Mouse (Mus musculus): ENCODE data around the gene Phactr4. TPM values are rescaled to one million over a fixed set of nuclear protein-coding genes. Genes with fewer than 3 reads are reported as not detected.

Gene Phactr4
- total and polyA plus RNA-seq, 3 experiments: 7.2 to 79.5 (median 28.7) TPM

DNA sequence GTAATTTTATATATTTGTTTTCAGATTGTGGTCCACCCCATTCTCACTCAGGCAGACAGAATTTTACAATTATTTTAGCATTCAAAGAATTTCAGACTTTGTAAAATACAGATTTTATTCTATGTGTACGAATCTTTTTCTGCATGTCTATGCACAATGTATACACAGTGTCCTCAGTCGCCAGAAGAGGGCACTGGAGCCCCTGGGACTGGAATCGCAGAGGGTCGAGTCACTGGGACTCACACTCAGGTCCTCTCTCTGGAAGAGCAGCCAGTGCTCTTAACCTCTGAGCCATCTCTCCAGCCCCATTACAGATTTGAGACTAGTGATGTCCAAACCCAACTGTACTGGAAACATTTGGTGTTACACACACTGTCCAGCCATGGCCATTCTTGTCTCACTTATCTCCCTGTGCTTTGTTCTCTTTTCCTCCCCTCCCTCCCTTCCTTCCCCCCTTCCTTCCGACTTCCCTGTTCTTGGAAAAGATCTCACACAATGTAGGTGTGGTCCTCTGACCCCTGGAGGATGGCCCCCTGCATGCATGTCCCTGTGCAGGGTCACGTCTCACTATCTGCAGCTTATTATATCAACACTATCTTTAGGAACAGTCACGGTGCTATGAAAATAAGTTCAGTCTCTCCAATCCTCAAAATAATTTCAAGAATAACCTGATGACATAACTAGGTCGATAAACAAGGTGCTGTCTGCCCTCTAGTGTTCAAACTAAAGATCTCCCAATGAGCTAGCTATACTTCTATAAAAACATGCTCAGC lies 10.8 kb downstream of the Phactr4 start:
- Histone ChIP-seq H3K9ac (ENCODE audit: control insufficient read depth, low read depth, low read length, poor library complexity, severe bottlenecking) (no peak overlapping the region), H3K36me3 (ENCODE audit: control insufficient read depth in 1 of 2, insufficient read depth in 2 of 2, low read length in 2 of 2) (peaks cover 0 to 13% of the 10 kb centered on the region in 2 experiments; a peak in 3 of 4 replicates), H3K27ac (ENCODE audit: control insufficient read depth, low read depth, low read length) (no peak overlapping the region), H3K27me3 (ENCODE audit: control insufficient read depth in 1 of 2, insufficient read depth in 2 of 2, low read length in 2 of 2) (no peaks in the 10 kb centered on the region), H3K4me3 (ENCODE audit: control insufficient read depth in 1 of 2, insufficient read depth in 1 of 2, low read depth in 2 of 2, low read length in 2 of 2) (no peak overlapping the region), H3K4me1 (ENCODE audit: control insufficient read depth in 1 of 2, insufficient read depth in 2 of 2, low read length in 2 of 2) (peaks cover 3 to 7% of the 10 kb centered on the region in 2 experiments), H3K9me3 (replicated peaks; ENCODE audit: insufficient read depth, low read length) (no peaks in the 10 kb centered on the region), H3K79me2 (ENCODE audit: control insufficient read depth, insufficient read depth, low read length, poor library complexity) (0 out of 2 replicates have a peak, but pooled peaks cover 3% of the 10 kb centered on the region)
- peak; percentile 80 for TF ChIP-seq ZC3H11A (IDR thresholded peaks at IDR 0.05; ENCODE audit: low read depth, low read length)
- TF ChIP-seq HCFC1 (IDR thresholded peaks at IDR 0.05; ENCODE audit: low read depth, low read length): no peak
- no peak for TF ChIP-seq MEF2A (IDR thresholded peaks at IDR 0.05; ENCODE audit: extremely low read depth, insufficient replicate concordance, low read depth, low read length, poor library complexity, severe bottlenecking)
- no peak for TF ChIP-seq E2F4 (IDR thresholded peaks at IDR 0.05; ENCODE audit: borderline replicate concordance, low read depth, low read length)
- TF ChIP-seq SIN3A (IDR thresholded peaks at IDR 0.05; ENCODE audit: low read length): peak; percentile 71
- TF ChIP-seq CTCF (IDR thresholded peaks at IDR 0.05 in 2 of 3, conservative IDR thresholded peaks at IDR 0.05 in 1 of 3; ENCODE audit: control insufficient read depth in 1 of 3, insufficient read depth in 1 of 3, low read depth in 2 of 3, low read length in 3 of 3, poor library complexity in 1 of 3, severe bottlenecking in 1 of 3): peak; percentile 53 to 93 (median 66)
- TF ChIP-seq EP300 (IDR thresholded peaks at IDR 0.05; ENCODE audit: low read depth in 1 of 2, low read length in 2 of 2): 0 out of 4 replicates have a peak, but pooled peaks of 1 of the 2 experiments have one; percentile 13
- peak; percentile 94 for TF ChIP-seq RAD21 (IDR thresholded peaks at IDR 0.05; ENCODE audit: low read depth, low read length)
- peak; percentile 81 for TF ChIP-seq SMC3 (IDR thresholded peaks at IDR 0.05; ENCODE audit: low read depth, low read length)
- TF ChIP-seq USF2 (IDR thresholded peaks at IDR 0.05; ENCODE audit: borderline replicate concordance in 1 of 2, insufficient read depth in 1 of 2, low read depth in 1 of 2, low read length in 2 of 2): no peak
- TF ChIP-seq MYC (IDR thresholded peaks at IDR 0.05; ENCODE audit: low read depth, low read length): 0 out of 2 replicates have a peak, but pooled peaks have one; percentile 49
- peak; percentile 74 for DNase-seq (ENCODE audit: low read depth, low spot score)

- no peaks in the 10 kb centered on the region for H3K9me3 ChIP-seq (replicated peaks; ENCODE audit: insufficient read depth, low read length)
- peaks cover 0 to 13% of the 10 kb centered on the region in 2 experiments; a peak in 3 of 4 replicates for H3K36me3 ChIP-seq (ENCODE audit: control insufficient read depth in 1 of 2, insufficient read depth in 2 of 2, low read length in 2 of 2)
- no peaks in the 10 kb centered on the region for H3K27me3 ChIP-seq (ENCODE audit: control insufficient read depth in 1 of 2, insufficient read depth in 2 of 2, low read length in 2 of 2)
- peaks cover 3 to 7% of the 10 kb centered on the region in 2 experiments for H3K4me1 ChIP-seq (ENCODE audit: control insufficient read depth in 1 of 2, insufficient read depth in 2 of 2, low read length in 2 of 2)
- H3K9ac ChIP-seq (ENCODE audit: control insufficient read depth, low read depth, low read length, poor library complexity, severe bottlenecking): no peak overlapping the region
- H3K79me2 ChIP-seq (ENCODE audit: control insufficient read depth, insufficient read depth, low read length, poor library complexity): 0 out of 2 replicates have a peak, but pooled peaks cover 3% of the 10 kb centered on the region
- no peak for TF ChIP-seq BHLHE40 (IDR thresholded peaks at IDR 0.05; ENCODE audit: borderline replicate concordance, low read depth, low read length)
- no peak for TF ChIP-seq MXI1 (IDR thresholded peaks at IDR 0.05; ENCODE audit: low read depth, low read length)
- DNase-seq (ENCODE audit: low read depth, low spot score): no peak
- no peak overlapping the region for H3K4me3 ChIP-seq (ENCODE audit: control insufficient read depth in 1 of 2, insufficient read depth in 1 of 2, low read depth in 2 of 2, low read length in 2 of 2)
- no peak overlapping the region for H3K27ac ChIP-seq (ENCODE audit: control insufficient read depth, low read depth, low read length)
Observed at GRCm38 (mm10) chr4:132409587-132410229, 12.6 kb downstream of the Phactr4 start.
